ENCODE assay signal across 31 mouse cellular contexts in genomic region chr2:77900741-77901140, GRCm38 (mm10).
"Had no signal": no experiment of that assay in that cellular context is flagged by ENCODE, and none has a peak within 500 bp of the region (broad histone marks: within the 10 kb centered on the region; RNA-seq: fewer than 3 reads in every experiment).

No protein-coding gene starts in this region.

- H3K4me2 ChIP-seq: limb, embryonic 12.5 days; limb, embryonic 13.5 days; limb, embryonic 15.5 days; liver, embryonic 11.5 days; liver, embryonic 12.5 days; liver, embryonic 13.5 days; liver, embryonic 15.5 days; lung, embryonic 14.5 days; lung, embryonic 15.5 days; midbrain, embryonic 11.5 days; midbrain, embryonic 12.5 days; midbrain, embryonic 13.5 days; midbrain, embryonic 15.5 days; neural tube, embryonic 12.5 days had no signal

- H3K27me3 ChIP-seq: limb, embryonic 12.5 days; limb, embryonic 13.5 days; limb, embryonic 15.5 days; liver, embryonic 12.5 days; liver, embryonic 13.5 days; liver, embryonic 15.5 days; lung, embryonic 15.5 days; megakaryocyte, embryonic 14.5 days; midbrain, embryonic 12.5 days; midbrain, embryonic 13.5 days; midbrain, embryonic 15.5 days; neural tube, embryonic 12.5 days had no signal

- H3K9me3 ChIP-seq: limb, embryonic 10.5 days; limb, embryonic 12.5 days; limb, embryonic 13.5 days; limb, embryonic 15.5 days; liver, embryonic 12.5 days; liver, embryonic 13.5 days; liver, embryonic 15.5 days; lung, embryonic 15.5 days; megakaryocyte, embryonic 14.5 days; midbrain, embryonic 10.5 days; midbrain, embryonic 12.5 days; midbrain, embryonic 13.5 days; midbrain, embryonic 15.5 days; neural tube, embryonic 12.5 days had no signal

- H3K9ac ChIP-seq: limb, embryonic 12.5 days; limb, embryonic 13.5 days; limb, embryonic 15.5 days; liver, embryonic 12.5 days; liver, embryonic 13.5 days; liver, embryonic 14.5 days; liver, embryonic 15.5 days; lung, embryonic 14.5 days; lung, embryonic 15.5 days; midbrain, embryonic 12.5 days; midbrain, embryonic 13.5 days; midbrain, embryonic 15.5 days; neural tube, embryonic 12.5 days had no signal

- H3K4me3 ChIP-seq: limb, embryonic 10.5 days; limb, embryonic 12.5 days; limb, embryonic 13.5 days; limb, embryonic 15.5 days; liver, embryonic 12.5 days; liver, embryonic 13.5 days; liver, embryonic 15.5 days; lung, embryonic 15.5 days; megakaryocyte, embryonic 14.5 days; midbrain, embryonic 10.5 days; midbrain, embryonic 12.5 days; midbrain, embryonic 13.5 days; midbrain, embryonic 15.5 days; myocyte; neural tube, embryonic 12.5 days had no signal

- DNase-seq: left cerebral cortex, postnatal 4 days; liver; liver, embryonic 13.5 days; lung, adult 18-20 months; lung, adult 2 months; lung, embryonic 14.5 days; lung, postnatal 10 days; lung, postnatal 14 days; lung, postnatal 36 days; lung, postnatal 4 days; midbrain, embryonic 14.5 days had no signal

- H3K4me1 ChIP-seq: limb, embryonic 10.5 days; limb, embryonic 12.5 days; limb, embryonic 13.5 days; limb, embryonic 15.5 days; liver, embryonic 12.5 days; liver, embryonic 13.5 days; liver, embryonic 15.5 days; lung, embryonic 15.5 days; midbrain, embryonic 10.5 days; midbrain, embryonic 12.5 days; midbrain, embryonic 13.5 days; midbrain, embryonic 15.5 days; neural tube, embryonic 12.5 days had no signal

- ATAC-seq: liver, embryonic 12.5 days; lung, postnatal 0 days; midbrain, embryonic 13.5 days; midbrain, embryonic 15.5 days; midbrain, embryonic 16.5 days had no signal

- H3K27ac ChIP-seq: limb, embryonic 10.5 days; limb, embryonic 12.5 days; limb, embryonic 13.5 days; limb, embryonic 15.5 days; liver, embryonic 12.5 days; liver, embryonic 13.5 days; liver, embryonic 14.5 days; liver, embryonic 15.5 days; lung, embryonic 15.5 days; macrophage; midbrain, embryonic 10.5 days; midbrain, embryonic 12.5 days; midbrain, embryonic 13.5 days; midbrain, embryonic 15.5 days; neural tube, embryonic 12.5 days had no signal
